Mouse (Mus musculus): ENCODE measurements around the gene 4933428M09Rik. TPM values are rescaled to one million over a fixed set of nuclear protein-coding genes. Genes with fewer than 3 reads are reported as not detected.
"Not testable (repeated sequence)": the region's sequence is repeated elsewhere in the genome, so short reads cannot be mapped to it uniquely, and the experiment has no call there.

4933428M09Rik gene
- polyA plus RNA-seq (2012; ENCODE audit: insufficient read depth, low replicate concordance) = 0.39 TPM in 1 of 2 replicates, not detected in the other

DNA sequence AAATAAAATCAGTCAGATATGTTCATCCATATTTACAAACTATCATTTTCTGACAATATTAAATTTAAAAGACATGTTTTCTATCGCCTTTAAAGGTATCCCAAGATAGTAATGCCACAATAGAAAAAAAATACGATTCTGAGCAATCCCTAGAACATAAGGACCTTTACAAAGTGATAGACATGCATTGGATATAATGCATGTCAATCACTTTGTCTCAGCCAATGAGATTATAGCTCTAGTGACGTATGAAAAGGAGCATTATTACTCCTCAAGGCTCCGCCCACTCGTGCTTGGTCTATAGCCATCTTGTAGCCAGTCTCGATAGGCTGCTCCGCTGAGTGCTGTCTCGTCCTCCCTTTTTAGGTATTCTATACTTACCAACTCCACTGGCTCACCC lies at the start of gene 4933428M09Rik:
Gene 4933428M09Rik (plus strand): TSS at position 301 of the 400 bp plus-strand sequence.
- H3K36me3 ChIP-seq (replicated peaks; ENCODE audit: low read length) = no peaks in the 10 kb centered on the region
- H3K4me3 ChIP-seq (replicated peaks) = no peak within 1 kb of the TSS
- no peaks in the 10 kb centered on the region; the same call in 1 of the 2 replicates for H3K9me3 ChIP-seq
- no peaks in the 10 kb centered on the region for H3K4me1 ChIP-seq
- H3K27me3 ChIP-seq (replicated peaks) = peaks cover 2% of the 10 kb centered on the region
- TF ChIP-seq GATA1 (IDR thresholded peaks at IDR 0.05; ENCODE audit: borderline replicate concordance, low read length) (no peak), FLI1 (IDR thresholded peaks at IDR 0.05; ENCODE audit: low read length) (no peak)

- Histone ChIP-seq H3K27me3 (replicated peaks) (peaks cover 1% of the 10 kb centered on the region), H3K4me3 (replicated peaks) (no peak overlapping the region), H3K9me3 (no peaks in the 10 kb centered on the region), H3K36me3 (replicated peaks; ENCODE audit: low read length) (no peaks in the 10 kb centered on the region), H3K4me1 (no peaks in the 10 kb centered on the region)
- TF ChIP-seq GATA1 (IDR thresholded peaks at IDR 0.05; ENCODE audit: borderline replicate concordance, low read length) (no peak), FLI1 (IDR thresholded peaks at IDR 0.05; ENCODE audit: low read length) (no peak)
Measured at GRCm38 (mm10) chrX:139134031-139134430, 45.0 kb upstream of the 4933428M09Rik start.

GRCm38 (mm10) chrX:139191506-139191905 lies 12.5 kb downstream of the 4933428M09Rik start:
- H3K9me3 ChIP-seq; H3K27me3 ChIP-seq (replicated peaks); H3K4me1 ChIP-seq; H3K4me3 ChIP-seq (replicated peaks); H3K36me3 ChIP-seq (replicated peaks; ENCODE audit: low read length): not testable (repeated sequence)

DNA sequence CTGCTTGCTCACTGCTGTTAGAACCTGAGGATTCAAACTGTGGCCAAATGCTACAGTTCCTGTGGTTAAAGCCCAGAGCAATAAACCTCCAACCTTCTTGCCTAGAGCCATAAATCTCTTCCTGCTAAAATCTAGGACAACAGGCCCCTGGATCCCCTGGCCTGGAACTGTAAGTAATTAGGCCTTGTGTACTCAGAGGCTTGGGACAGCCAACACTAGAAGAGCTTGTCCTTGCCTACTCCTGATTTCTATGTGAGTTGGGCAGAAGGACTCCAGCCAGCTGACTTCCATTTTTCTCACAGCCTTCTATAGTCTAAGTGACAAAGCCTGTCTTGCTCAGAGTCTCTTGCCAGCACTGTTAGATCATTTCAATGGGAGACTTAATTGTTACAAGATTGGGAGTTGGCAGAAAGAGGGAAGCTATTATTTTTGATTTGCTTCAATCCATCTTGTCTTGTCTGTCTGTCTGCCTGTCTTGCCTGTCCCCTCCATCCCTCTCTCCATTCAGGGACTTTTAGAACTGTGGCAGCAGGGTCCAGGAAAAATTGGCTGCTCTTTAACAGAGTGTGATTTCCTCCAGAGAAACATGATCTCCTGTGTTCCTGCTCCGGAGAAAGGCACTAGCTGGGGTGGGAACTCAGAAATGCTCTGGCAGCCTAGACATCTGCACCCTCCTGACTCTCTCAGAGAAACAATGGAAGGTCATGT lies 15.7 kb downstream of the 4933428M09Rik start:
- TF ChIP-seq FLI1 (IDR thresholded peaks at IDR 0.05; ENCODE audit: low read length) (no peak), GATA1 (IDR thresholded peaks at IDR 0.05; ENCODE audit: borderline replicate concordance, low read length) (no peak)
- Histone ChIP-seq H3K9me3 (no peaks in the 10 kb centered on the region), H3K4me1 (no peaks in the 10 kb centered on the region), H3K36me3 (replicated peaks; ENCODE audit: low read length) (no peaks in the 10 kb centered on the region), H3K27me3 (replicated peaks) (peaks cover 6% of the 10 kb centered on the region), H3K4me3 (replicated peaks) (no peak overlapping the region)

DNA sequence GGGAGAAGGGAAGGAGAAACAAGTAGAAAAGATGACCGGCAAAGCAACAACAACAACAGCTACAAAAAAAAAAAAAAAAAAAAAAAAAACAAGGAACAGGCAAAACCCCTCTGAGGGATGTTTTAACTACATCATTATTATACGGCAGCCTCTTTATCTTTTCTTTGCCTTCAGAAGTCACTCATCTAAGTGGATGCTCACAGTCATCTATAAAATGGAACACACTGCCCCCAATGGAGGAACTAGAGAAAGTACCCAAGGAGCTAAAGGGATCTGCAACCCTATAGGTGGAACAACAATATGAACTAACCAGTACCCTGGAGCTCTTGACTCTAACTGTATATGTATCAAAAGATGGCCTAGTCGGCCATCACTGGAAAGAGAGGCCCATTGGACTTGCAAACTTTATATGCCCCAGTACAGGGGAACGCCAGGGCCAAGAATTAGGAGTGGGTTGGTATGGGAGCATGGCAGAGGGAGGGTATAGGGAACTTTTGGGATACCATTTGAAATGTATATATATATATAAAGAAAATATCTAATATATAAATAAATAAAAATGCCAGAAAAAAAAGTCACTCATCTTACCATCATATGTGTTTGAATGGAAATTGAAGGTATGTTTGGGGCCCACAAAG lies 30.3 kb downstream of the 4933428M09Rik start:
- H3K36me3 ChIP-seq (replicated peaks; ENCODE audit: low read length); H3K9me3 ChIP-seq; H3K4me3 ChIP-seq (replicated peaks); H3K27me3 ChIP-seq (replicated peaks); H3K4me1 ChIP-seq: not testable (repeated sequence)

GRCm38 (mm10) chrX:139209829-139210225 lies 30.8 kb downstream of the 4933428M09Rik start, which contains the start of gene Mum1l1:
Gene Mum1l1, plus strand, starts transcription at chrX:139210042.
- H3K4me1 ChIP-seq = no peaks in the 10 kb centered on the region
- H3K9me3 ChIP-seq = no peaks in the 10 kb centered on the region
- H3K36me3 ChIP-seq (replicated peaks; ENCODE audit: low read length) = no peaks in the 10 kb centered on the region
- peaks cover 10% of the 10 kb centered on the region for H3K27me3 ChIP-seq (replicated peaks)
- TF ChIP-seq GATA1 (IDR thresholded peaks at IDR 0.05; ENCODE audit: borderline replicate concordance, low read length) (no peak), FLI1 (IDR thresholded peaks at IDR 0.05; ENCODE audit: low read length) (no peak)
- H3K4me3 ChIP-seq (replicated peaks) = peak within 1 kb of the TSS; percentile 82

DNA sequence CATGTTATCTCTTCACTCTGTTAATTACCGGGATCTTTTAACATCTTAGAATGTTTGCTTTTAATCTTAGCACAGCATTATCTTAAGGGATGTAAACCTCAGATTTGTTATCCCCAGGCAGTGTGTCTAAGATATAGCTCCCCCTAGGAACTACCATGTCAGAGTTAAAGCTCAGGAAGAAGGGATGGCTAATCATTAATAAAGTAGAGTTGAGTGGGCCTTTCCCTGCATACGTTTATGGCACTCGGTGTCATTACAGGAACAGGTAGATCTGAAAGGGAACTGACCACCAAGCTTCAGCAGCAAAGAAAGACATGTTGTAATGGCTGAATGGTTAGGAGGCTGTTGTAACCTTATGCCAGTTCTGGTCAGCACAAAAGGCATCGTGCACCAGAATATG lies 35.7 kb downstream of the 4933428M09Rik start:
- no peaks in the 10 kb centered on the region for H3K9me3 ChIP-seq
- no peaks in the 10 kb centered on the region for H3K4me1 ChIP-seq
- TF ChIP-seq FLI1 (IDR thresholded peaks at IDR 0.05; ENCODE audit: low read length) (no peak), GATA1 (IDR thresholded peaks at IDR 0.05; ENCODE audit: borderline replicate concordance, low read length) (no peak)
- peaks cover 13% of the 10 kb centered on the region for H3K27me3 ChIP-seq (replicated peaks)
- H3K4me3 ChIP-seq (replicated peaks) = no peak overlapping the region
- no peaks in the 10 kb centered on the region for H3K36me3 ChIP-seq (replicated peaks; ENCODE audit: low read length)

DNA sequence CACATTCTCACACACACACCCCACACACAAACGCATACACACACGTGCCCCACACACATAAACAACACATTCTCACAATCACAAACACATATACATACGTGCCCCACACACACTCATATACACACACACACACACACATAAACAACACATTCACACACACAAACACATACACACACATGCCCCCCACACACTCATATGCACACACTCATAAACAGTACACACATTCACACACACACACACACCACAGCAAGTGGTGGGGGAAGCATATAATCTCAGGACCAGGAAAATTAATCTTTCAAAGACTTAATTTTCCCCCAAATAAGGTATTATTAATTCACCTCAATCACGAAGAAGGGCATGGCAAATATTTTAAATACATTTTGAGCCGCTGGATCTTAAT lies 37.4 kb downstream of the 4933428M09Rik start:
- Histone ChIP-seq H3K27me3 (replicated peaks) (peaks cover 11% of the 10 kb centered on the region), H3K9me3 (no peaks in the 10 kb centered on the region), H3K4me1 (no peaks in the 10 kb centered on the region), H3K36me3 (replicated peaks; ENCODE audit: low read length) (no peaks in the 10 kb centered on the region), H3K4me3 (replicated peaks) (no peak overlapping the region)
- TF ChIP-seq GATA1 (IDR thresholded peaks at IDR 0.05; ENCODE audit: borderline replicate concordance, low read length) (no peak), FLI1 (IDR thresholded peaks at IDR 0.05; ENCODE audit: low read length) (no peak)

GRCm38 (mm10) chrX:139216991-139217593 lies 38.1 kb downstream of the 4933428M09Rik start:
- peak overlapping the region; percentile 87 for H3K4me3 ChIP-seq (replicated peaks)
- H3K27me3 ChIP-seq (replicated peaks) = peaks cover 9% of the 10 kb centered on the region
- no peaks in the 10 kb centered on the region for H3K4me1 ChIP-seq
- no peak for TF ChIP-seq GATA1 (IDR thresholded peaks at IDR 0.05; ENCODE audit: borderline replicate concordance, low read length)
- TF ChIP-seq FLI1 (IDR thresholded peaks at IDR 0.05; ENCODE audit: low read length) = no peak
- no peaks in the 10 kb centered on the region for H3K36me3 ChIP-seq (replicated peaks; ENCODE audit: low read length)
- H3K9me3 ChIP-seq = no peaks in the 10 kb centered on the region

- peaks cover 9% of the 10 kb centered on the region for H3K27me3 ChIP-seq (replicated peaks)
- H3K36me3 ChIP-seq (replicated peaks; ENCODE audit: low read length) = no peaks in the 10 kb centered on the region
- H3K4me1 ChIP-seq = no peaks in the 10 kb centered on the region
- H3K4me3 ChIP-seq (replicated peaks) = peak overlapping the region; percentile 87
- no peak for TF ChIP-seq GATA1 (IDR thresholded peaks at IDR 0.05; ENCODE audit: borderline replicate concordance, low read length)
- TF ChIP-seq FLI1 (IDR thresholded peaks at IDR 0.05; ENCODE audit: low read length) = no peak
- H3K9me3 ChIP-seq = no peaks in the 10 kb centered on the region
Measured at GRCm38 (mm10) chrX:139217776-139218175, 38.7 kb downstream of the 4933428M09Rik start.
